In genomic region chr5:4916390-4917273, GRCm38 (mm10) we compare ENCODE assay signal across 10 mouse cellular contexts.
DNase-seq lines count a peak whose midpoint lies in the region; ATAC-seq and TF ChIP-seq lines count a peak whose summit lies in the region.
"Had no signal": no experiment of that assay in that cellular context is flagged by ENCODE, and none has a peak within 500 bp of the region (broad histone marks: within the 10 kb centered on the region; RNA-seq: fewer than 3 reads in every experiment).

No protein-coding gene starts in this region.

- no peak overlapping the region for H3K4me2 ChIP-seq in forebrain, embryonic 16.5 days (ENCODE audit: low read length)
- no peak overlapping the region for H3K4me2 ChIP-seq in neural tube, embryonic 15.5 days
- H3K4me2 ChIP-seq in heart, embryonic 11.5 days: no peak overlapping the region
- H3K4me2 ChIP-seq: hindbrain, embryonic 15.5 days had no signal

- H3K4me1 ChIP-seq in forebrain, embryonic 16.5 days (replicated peaks; ENCODE audit: control insufficient read depth, insufficient read depth, low read length): peaks cover 9% of the 10 kb centered on the region
- H3K4me1 ChIP-seq in neural tube, embryonic 15.5 days: peaks cover 7% of the 10 kb centered on the region
- H3K4me1 ChIP-seq in heart, embryonic 11.5 days (ENCODE audit: control insufficient read depth, insufficient read depth, low read length): no peaks in the 10 kb centered on the region
- H3K4me1 ChIP-seq: hindbrain, embryonic 15.5 days had no signal

- 61% methylated on average over 10 of the region's 10 CpGs for WGBS in forebrain, embryonic 16.5 days
- 78% methylated on average over 10 of the region's 10 CpGs for WGBS in neural tube, embryonic 15.5 days
- WGBS in heart, embryonic 11.5 days (ENCODE audit: insufficient replicate concordance): 87% methylated on average over 10 of the region's 10 CpGs

- H3K27me3 ChIP-seq in forebrain, embryonic 16.5 days (replicated peaks; ENCODE audit: control insufficient read depth, insufficient read depth, low read length): no peaks in the 10 kb centered on the region
- H3K27me3 ChIP-seq in neural tube, embryonic 15.5 days (replicated peaks): no peaks in the 10 kb centered on the region
- H3K27me3 ChIP-seq in heart, embryonic 11.5 days (ENCODE audit: control insufficient read depth, insufficient read depth, low read length): no peaks in the 10 kb centered on the region
- H3K27me3 ChIP-seq: hindbrain, embryonic 15.5 days had no signal

- H3K9me3 ChIP-seq in forebrain, embryonic 16.5 days (ENCODE audit: control insufficient read depth, low read length): no peaks in the 10 kb centered on the region
- no peaks in the 10 kb centered on the region for H3K9me3 ChIP-seq in neural tube, embryonic 15.5 days (replicated peaks)
- H3K9me3 ChIP-seq in heart, embryonic 11.5 days (replicated peaks; ENCODE audit: control insufficient read depth, low read length): no peaks in the 10 kb centered on the region
- H3K9me3 ChIP-seq: hindbrain, embryonic 15.5 days had no signal

- no peak overlapping the region for H3K4me3 ChIP-seq in forebrain, embryonic 16.5 days (replicated peaks; ENCODE audit: low read length)
- no peak overlapping the region for H3K4me3 ChIP-seq in neural tube, embryonic 15.5 days (replicated peaks)
- no peak overlapping the region for H3K4me3 ChIP-seq in heart, embryonic 11.5 days (ENCODE audit: low read depth, low read length)
- H3K4me3 ChIP-seq: hindbrain, embryonic 15.5 days had no signal

- peak; percentile 29 to 35 for DNase-seq in frontal cortex, postnatal 36 days (ENCODE audit: low spot score in 2 of 2)
- no peak for DNase-seq in frontal cortex, postnatal 10 days (ENCODE audit: low spot score in 2 of 2)
- DNase-seq in brain, embryonic 14.5 days (ENCODE audit: low read depth): peak; percentile 73
- DNase-seq in left cerebral cortex, adult 11 months (ENCODE audit: low spot score): peak; percentile 13
- DNase-seq in thymus, postnatal 25 days: no peak
- DNase-seq: heart, adult 11 months had no signal

- no peaks in the 10 kb centered on the region for H3K36me3 ChIP-seq in forebrain, embryonic 16.5 days (ENCODE audit: control insufficient read depth, insufficient read depth)
- no peaks in the 10 kb centered on the region for H3K36me3 ChIP-seq in neural tube, embryonic 15.5 days
- H3K36me3 ChIP-seq in heart, embryonic 11.5 days (ENCODE audit: control insufficient read depth, insufficient read depth, low read length): no peaks in the 10 kb centered on the region
- H3K36me3 ChIP-seq: hindbrain, embryonic 15.5 days had no signal

- H3K27ac ChIP-seq in forebrain, embryonic 16.5 days (ENCODE audit: low read length): no peak overlapping the region
- no peak overlapping the region for H3K27ac ChIP-seq in neural tube, embryonic 15.5 days (replicated peaks)
- H3K27ac ChIP-seq in heart, embryonic 11.5 days (ENCODE audit: low read depth, low read length): no peak overlapping the region
- H3K27ac ChIP-seq: hindbrain, embryonic 15.5 days had no signal

- no peak overlapping the region for H3K9ac ChIP-seq in forebrain, embryonic 16.5 days (replicated peaks; ENCODE audit: low read depth, low read length)
- H3K9ac ChIP-seq in neural tube, embryonic 15.5 days (replicated peaks): no peak overlapping the region
- H3K9ac ChIP-seq in heart, embryonic 11.5 days (ENCODE audit: low read depth, low read length): no peak overlapping the region
- H3K9ac ChIP-seq: hindbrain, embryonic 15.5 days had no signal

- TF ChIP-seq POLR2A in brain, embryonic 14.5 days (IDR thresholded peaks at IDR 0.05; ENCODE audit: borderline replicate concordance, extremely low read depth, insufficient read depth, insufficient read length, poor library complexity, severe bottlenecking): no peak

- TF ChIP-seq CTCF in brain, embryonic 14.5 days (IDR thresholded peaks at IDR 0.05; ENCODE audit: borderline replicate concordance, extremely low read depth, insufficient read depth, insufficient read length): no peak

- peak; percentile 46 for ATAC-seq in forebrain, embryonic 16.5 days
- ATAC-seq in neural tube, embryonic 15.5 days (ENCODE audit: low FRiP score): no peak
- ATAC-seq in heart, embryonic 11.5 days (replicated peaks; ENCODE audit: insufficient number of reproducible peaks, low FRiP score, low TSS enrichment): no peak

Comparison
In these comparisons a context has a peak if more than half of its experiments do, and no peak if none do; other contexts are left out.
1. DNase-seq: peak in frontal cortex, postnatal 36 days (2 of 2), brain, embryonic 14.5 days (single experiment) and left cerebral cortex, adult 11 months (single experiment); none in frontal cortex, postnatal 10 days (0 of 2) and thymus, postnatal 25 days (single experiment).